Mouse (Mus musculus) heart, embryonic 15.5 days (tissue): ENCODE measurements around the gene Mcam. TPM values are rescaled to one million over a fixed set of nuclear protein-coding genes. Genes with fewer than 3 reads are reported as not detected.

Experiments used
- ATAC-seq: fragments of 200-750 bp; cut with Nextera tagmentation; replicated peaks from 2 replicates; pipeline ENCODE4 v1.8.0; 2017; ENCODE audit warnings: low read depth, moderate TSS enrichment; ENCODE audit not compliant: insufficient number of reproducible peaks, insufficient read depth, low FRiP score
- H3K27ac ChIP-seq: fragments of 300-500 bp; sonication (generic); 2 replicates; pipeline ENCODE4 v1.5.1; 2015; ENCODE audit warnings: mild to moderate bottlenecking, inconsistent platforms
- H3K27me3 ChIP-seq: fragments of 300-500 bp; sonication (generic); 2 replicates; pipeline ENCODE4 v1.6.1; 2015; ENCODE audit warnings: inconsistent platforms
- H3K36me3 ChIP-seq: fragments of 300-500 bp; sonication (generic); 2 replicates; pipeline ENCODE4 v1.6.1; 2015; ENCODE audit warnings: mild to moderate bottlenecking, inconsistent platforms
- H3K4me1 ChIP-seq: fragments of 300-500 bp; sonication (generic); replicated peaks from 2 replicates; pipeline ENCODE4 v1.6.1; 2015; ENCODE audit warnings: inconsistent platforms
- H3K4me2 ChIP-seq: fragments of 300-500 bp; sonication (generic); 2 replicates; pipeline ENCODE4 v1.6.1; 2015; ENCODE audit warnings: inconsistent platforms, mild to moderate bottlenecking, moderate library complexity
- H3K4me3 ChIP-seq: fragments of 300-500 bp; sonication (generic); 2 replicates; pipeline ENCODE4 v1.5.1; 2015; ENCODE audit warnings: mild to moderate bottlenecking, inconsistent platforms
- H3K9ac ChIP-seq: fragments of 300-500 bp; sonication (generic); 2 replicates; pipeline ENCODE4 v1.6.1; 2015; ENCODE audit warnings: mild to moderate bottlenecking, inconsistent platforms
- H3K9me3 ChIP-seq: fragments of 300-500 bp; sonication (generic); replicated peaks from 2 replicates; pipeline ENCODE4 v1.6.1; 2016; ENCODE audit warnings: inconsistent platforms
- WGBS: fragments of 180-500 bp; shearing (Covaris S2); methylation state at CpG from one replicate; pipeline ENCODE4 v1.1.7; 2015; ENCODE audit warnings: mixed read lengths; 5-methylcytosine and 5-hydroxymethylcytosine counted together
- polyA plus RNA-seq: library from polyadenylated mRNA; unstranded; fragments of >200 nt; fragmentation: Nextera tagmentation; extraction: Ambion mirVana; gene quantifications from 2 replicates; pipeline ENCODE4 v1.2.1, GENCODE M21; 2015

Gene Mcam
- polyA plus RNA-seq, 1 experiment from 2014 or later, result 93.4 TPM

DNA sequence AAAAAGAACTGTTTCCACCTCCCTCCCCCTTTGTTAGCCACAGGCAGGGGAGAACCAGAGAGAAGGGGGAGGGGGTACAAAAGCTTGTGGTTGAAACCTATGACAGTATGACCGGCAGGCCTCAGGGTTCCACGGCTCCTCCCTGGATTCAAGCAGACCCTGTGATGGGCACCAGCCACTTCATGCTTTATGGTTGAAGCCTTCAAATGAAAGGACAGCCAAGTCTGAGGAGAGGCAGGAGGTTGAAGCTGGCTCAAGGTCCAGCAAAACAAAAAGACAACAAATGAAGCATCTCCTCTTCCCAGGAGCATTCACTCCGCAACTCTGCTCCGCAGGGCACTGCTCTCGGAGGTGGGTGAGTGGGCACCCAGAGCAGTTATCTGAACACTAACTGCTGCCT lies 9.2 kb downstream of the Mcam start:
- peaks cover 64% of the 10 kb centered on the region for H3K36me3 ChIP-seq
- no peak overlapping the region for H3K4me2 ChIP-seq
- no peaks in the 10 kb centered on the region for H3K9me3 ChIP-seq
- ATAC-seq, result no peak
- H3K4me3 ChIP-seq, result no peak overlapping the region
- no peak overlapping the region for H3K9ac ChIP-seq
- peak overlapping the region; percentile 53; the same call in 1 of the 2 replicates for H3K27ac ChIP-seq
- peaks cover 43% of the 10 kb centered on the region for H3K4me1 ChIP-seq
- WGBS, result 72% methylated on average over 5 of the region's 5 CpGs
- no peaks in the 10 kb centered on the region for H3K27me3 ChIP-seq

DNA sequence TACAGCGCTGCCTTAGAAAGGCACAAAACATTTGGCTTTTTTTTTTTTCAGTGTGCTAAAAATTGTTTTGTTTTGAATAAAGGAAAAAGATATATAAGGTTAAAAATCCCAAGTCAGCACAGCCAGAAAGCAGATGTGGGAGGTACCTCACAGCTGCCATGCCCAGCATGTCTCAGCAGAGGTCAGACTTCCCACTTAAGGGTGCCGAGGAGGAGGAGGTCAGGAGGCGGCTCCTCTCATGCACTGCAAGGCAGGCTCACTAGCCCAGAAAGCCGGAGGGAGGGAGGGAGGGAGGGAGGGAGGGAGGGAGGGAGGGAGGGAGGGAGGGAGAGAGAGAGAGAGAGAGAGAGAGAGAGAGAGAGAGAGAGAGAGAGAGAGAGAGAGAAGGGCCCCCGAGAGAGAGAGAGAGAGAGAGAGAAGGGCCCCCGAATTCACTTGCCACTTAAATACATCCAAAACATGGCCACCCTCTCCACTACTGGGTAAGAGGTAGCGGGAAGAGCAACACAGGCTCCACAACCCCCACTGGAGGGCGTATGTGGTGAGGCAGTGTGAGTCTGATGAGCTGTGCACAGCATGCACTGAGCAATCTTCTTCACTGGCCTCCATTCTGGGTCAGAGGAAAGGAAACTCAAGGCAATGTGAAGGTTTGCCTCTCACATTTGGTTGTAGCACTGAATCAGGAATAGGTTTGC lies 9.9 kb downstream of the Mcam start:
- H3K9me3 ChIP-seq, result no peaks in the 10 kb centered on the region
- 35% methylated on average over 5 of the region's 8 CpGs for WGBS
- ATAC-seq, result peak; percentile 53; the same call in 1 of the 2 replicates
- H3K36me3 ChIP-seq, result peaks cover 61% of the 10 kb centered on the region
- no peak overlapping the region for H3K4me2 ChIP-seq
- no peak overlapping the region for H3K4me3 ChIP-seq
- H3K9ac ChIP-seq, result no peak overlapping the region
- H3K27me3 ChIP-seq, result no peaks in the 10 kb centered on the region
- peak overlapping the region; percentile 53 for H3K27ac ChIP-seq
- H3K4me1 ChIP-seq, result peaks cover 35% of the 10 kb centered on the region

DNA sequence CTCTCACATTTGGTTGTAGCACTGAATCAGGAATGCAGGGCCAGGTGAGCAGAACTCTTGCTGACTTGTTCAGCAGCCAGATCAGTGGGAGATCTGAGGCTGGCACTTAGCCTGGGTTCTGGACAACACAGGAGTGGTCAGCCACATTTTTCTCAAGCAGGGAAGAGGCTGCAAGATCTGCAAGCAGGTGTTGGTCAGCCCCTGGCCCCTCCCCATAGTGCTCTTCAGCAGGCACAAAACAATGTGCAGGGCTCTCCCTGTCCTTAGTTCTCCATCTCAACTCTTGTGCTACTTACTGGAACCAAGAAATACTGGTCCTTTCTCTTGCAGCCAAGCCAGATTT lies 10.4 kb downstream of the Mcam start:
- peaks cover 61% of the 10 kb centered on the region for H3K36me3 ChIP-seq
- no peak overlapping the region for H3K4me2 ChIP-seq
- H3K27ac ChIP-seq, result peak overlapping the region; percentile 40
- H3K4me3 ChIP-seq, result no peak overlapping the region
- no peaks in the 10 kb centered on the region for H3K27me3 ChIP-seq
- no peak for ATAC-seq
- no peaks in the 10 kb centered on the region for H3K9me3 ChIP-seq
- H3K4me1 ChIP-seq, result peaks cover 31% of the 10 kb centered on the region
- no peak overlapping the region for H3K9ac ChIP-seq

DNA sequence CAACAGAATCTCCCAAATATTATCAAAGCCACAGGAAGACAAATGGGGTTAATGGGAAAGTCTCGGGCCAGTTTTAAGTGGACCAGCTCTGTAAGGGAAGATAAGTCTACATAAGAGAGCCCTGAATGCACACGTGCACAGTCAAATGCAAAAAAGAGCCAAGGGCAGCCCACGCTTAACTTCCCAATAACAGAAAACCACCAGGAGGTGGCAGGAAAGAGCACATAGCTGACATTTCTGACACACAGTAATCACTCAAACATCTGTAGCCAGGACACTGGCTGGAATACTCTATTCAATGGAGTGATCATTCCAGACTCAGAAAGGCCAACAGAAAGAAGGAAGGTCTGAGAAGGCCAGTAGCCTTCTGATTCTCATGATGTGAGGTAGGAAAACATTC lies 13.0 kb downstream of the Mcam start:
- Histone ChIP-seq H3K4me3 (no peak overlapping the region), H3K4me2 (no peak overlapping the region), H3K4me1 (peaks cover 21% of the 10 kb centered on the region), H3K9ac (no peak overlapping the region), H3K36me3 (peaks cover 56% of the 10 kb centered on the region), H3K27me3 (no peaks in the 10 kb centered on the region), H3K9me3 (no peaks in the 10 kb centered on the region), H3K27ac (no peak overlapping the region)
- WGBS, result 27% methylated on average over 3 of the region's 3 CpGs
- ATAC-seq, result no peak

DNA sequence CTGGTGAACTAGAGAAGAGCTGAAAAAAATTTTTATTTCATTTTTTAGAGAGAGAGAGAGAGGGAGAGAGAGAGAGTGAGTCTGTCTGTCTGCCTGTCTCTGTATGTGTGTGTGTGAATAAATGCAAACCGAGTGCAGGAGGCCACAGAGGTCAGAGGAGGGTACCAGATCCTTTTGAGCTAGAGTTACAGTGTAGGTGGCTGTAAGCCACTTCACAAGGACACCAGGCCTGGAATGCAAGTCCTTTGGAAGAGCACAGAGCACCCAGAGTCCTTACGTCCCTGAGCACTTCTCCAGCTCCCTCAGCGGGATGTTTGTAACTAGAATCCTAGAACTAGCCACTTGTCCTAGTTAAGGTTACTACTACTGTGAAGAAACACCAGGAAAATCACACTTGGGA lies 25.6 kb downstream of the Mcam start:
- Histone ChIP-seq H3K4me2 (no peak overlapping the region), H3K36me3 (peaks cover 68% of the 10 kb centered on the region), H3K4me1 (no peaks in the 10 kb centered on the region), H3K27ac (no peak overlapping the region), H3K9me3 (no peaks in the 10 kb centered on the region), H3K27me3 (no peaks in the 10 kb centered on the region), H3K4me3 (no peak overlapping the region), H3K9ac (no peak overlapping the region)
- no peak for ATAC-seq
- 58% methylated on average over 3 of the region's 3 CpGs for WGBS

DNA sequence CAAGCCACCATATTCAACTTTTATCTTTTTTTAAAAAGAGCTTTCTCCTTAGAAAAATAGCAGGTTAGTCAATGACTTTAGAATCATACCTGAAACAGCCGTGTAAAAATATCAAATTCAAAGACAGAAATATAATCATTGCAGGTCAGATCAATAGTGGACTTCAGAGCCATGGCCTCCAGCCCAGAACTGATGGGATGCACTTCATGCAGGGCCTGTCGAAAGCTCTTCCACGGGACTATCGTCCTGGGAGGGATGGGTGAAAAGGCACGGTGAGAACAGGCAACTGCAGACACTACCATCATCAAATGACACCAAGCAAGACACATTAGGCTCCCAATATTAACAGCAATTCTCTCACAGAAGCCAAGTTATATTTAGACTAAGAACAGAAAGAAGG lies 34.7 kb downstream of the Mcam start:
- WGBS, result 55% methylated on average over 5 of the region's 5 CpGs
- H3K27me3 ChIP-seq, result no peaks in the 10 kb centered on the region
- H3K27ac ChIP-seq, result 0 out of 2 replicates have a peak overlapping the region, but pooled peaks have one; percentile 83
- H3K36me3 ChIP-seq, result peaks cover 47% of the 10 kb centered on the region
- ATAC-seq, result no peak
- H3K9me3 ChIP-seq, result no peaks in the 10 kb centered on the region
- H3K4me1 ChIP-seq, result peaks cover 23% of the 10 kb centered on the region
- H3K4me2 ChIP-seq, result no peak overlapping the region
- H3K9ac ChIP-seq, result no peak overlapping the region
- H3K4me3 ChIP-seq, result no peak overlapping the region

DNA sequence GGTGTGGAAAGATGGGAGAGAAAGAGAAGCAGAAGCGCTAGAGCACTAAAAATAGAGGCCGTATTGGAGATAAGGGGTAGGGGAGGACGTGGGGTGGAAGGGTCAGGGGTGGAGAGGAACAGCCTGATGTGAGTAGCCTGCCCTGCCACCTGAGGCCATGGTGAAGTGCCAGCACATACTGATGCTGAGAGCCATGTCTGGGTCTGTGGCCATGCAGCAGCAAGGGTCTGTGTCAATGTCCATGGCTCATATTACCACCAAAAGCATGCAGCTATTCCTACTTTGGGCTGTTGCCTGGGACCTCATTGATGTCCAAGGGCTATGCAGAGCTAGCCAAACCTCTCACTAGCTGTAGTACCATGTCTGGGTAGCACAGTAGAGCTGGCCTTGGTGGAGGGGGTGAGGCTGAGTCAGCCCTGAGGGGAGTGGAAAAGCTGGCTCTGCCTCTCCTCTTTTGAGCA lies 36.5 kb downstream of the Mcam start:
- Histone ChIP-seq H3K4me2 (peak overlapping the region; percentile 27; the same call in 1 of the 2 replicates), H3K9ac (no peak overlapping the region), H3K4me1 (peaks cover 32% of the 10 kb centered on the region), H3K27me3 (no peaks in the 10 kb centered on the region), H3K36me3 (peaks cover 29% of the 10 kb centered on the region), H3K27ac (peak overlapping the region; percentile 83), H3K9me3 (no peaks in the 10 kb centered on the region), H3K4me3 (no peak overlapping the region)
- 24% methylated on average over 3 of the region's 3 CpGs for WGBS
- peak; percentile 77 for ATAC-seq

DNA sequence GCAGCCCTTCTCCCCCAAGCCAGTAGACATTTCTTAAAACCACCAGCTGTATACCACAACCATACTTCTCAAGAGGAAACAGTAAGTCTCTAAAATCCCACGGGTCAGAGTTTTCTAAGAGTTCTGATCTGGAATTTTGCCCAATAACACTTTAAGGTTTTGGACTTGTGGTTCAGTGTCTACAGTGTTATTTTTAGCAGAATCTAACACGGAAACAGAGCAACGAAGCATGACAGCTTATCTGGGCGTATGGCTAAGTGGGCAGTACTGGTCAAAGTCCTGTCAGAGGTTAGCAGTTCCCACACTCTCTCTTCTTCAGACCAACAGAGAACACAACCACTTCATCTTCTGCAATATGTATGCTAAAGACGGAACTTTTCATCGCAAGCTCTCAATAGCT lies 41.3 kb downstream of the Mcam start:
- 0 out of 2 replicates have a peak overlapping the region, but pooled peaks have one; percentile 14 for H3K9ac ChIP-seq
- peak overlapping the region; percentile 85 for H3K27ac ChIP-seq
- ATAC-seq, result no peak
- H3K4me3 ChIP-seq, result no peak overlapping the region
- WGBS, result 10% methylated on average over 6 of the region's 6 CpGs
- peaks cover 9% of the 10 kb centered on the region for H3K36me3 ChIP-seq
- H3K9me3 ChIP-seq, result no peaks in the 10 kb centered on the region
- peaks cover 39% of the 10 kb centered on the region for H3K4me1 ChIP-seq
- H3K27me3 ChIP-seq, result no peaks in the 10 kb centered on the region
- H3K4me2 ChIP-seq, result peak overlapping the region; percentile 40

DNA sequence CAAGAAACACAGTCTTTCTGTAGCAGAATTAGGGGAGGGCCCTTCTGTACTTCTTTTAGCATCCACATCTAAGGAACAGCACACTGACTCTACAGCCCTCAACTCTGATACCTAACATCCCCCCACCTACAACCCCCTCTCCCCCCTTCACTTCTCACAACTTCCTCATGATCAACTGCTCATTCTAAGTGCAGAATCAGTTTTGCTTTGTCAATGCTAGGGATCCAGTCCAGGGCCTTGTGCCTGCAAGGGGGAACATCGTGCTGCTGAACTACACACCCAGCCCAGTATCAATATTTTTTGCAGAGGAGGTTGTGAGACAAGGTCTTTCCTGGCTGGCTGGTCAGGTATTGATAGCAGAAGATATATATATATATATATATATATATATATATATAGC lies 41.7 kb downstream of the Mcam start:
- H3K27me3 ChIP-seq, result no peaks in the 10 kb centered on the region
- no peak overlapping the region for H3K4me3 ChIP-seq
- ATAC-seq, result no peak
- H3K36me3 ChIP-seq, result peaks cover 9% of the 10 kb centered on the region
- H3K9ac ChIP-seq, result 0 out of 2 replicates have a peak overlapping the region, but pooled peaks have one; percentile 14
- H3K9me3 ChIP-seq, result no peaks in the 10 kb centered on the region
- WGBS, result 31% methylated on average over 1 of the region's 1 CpGs
- peak overlapping the region; percentile 40 for H3K4me2 ChIP-seq
- H3K27ac ChIP-seq, result peak overlapping the region; percentile 85
- peaks cover 39% of the 10 kb centered on the region for H3K4me1 ChIP-seq

DNA sequence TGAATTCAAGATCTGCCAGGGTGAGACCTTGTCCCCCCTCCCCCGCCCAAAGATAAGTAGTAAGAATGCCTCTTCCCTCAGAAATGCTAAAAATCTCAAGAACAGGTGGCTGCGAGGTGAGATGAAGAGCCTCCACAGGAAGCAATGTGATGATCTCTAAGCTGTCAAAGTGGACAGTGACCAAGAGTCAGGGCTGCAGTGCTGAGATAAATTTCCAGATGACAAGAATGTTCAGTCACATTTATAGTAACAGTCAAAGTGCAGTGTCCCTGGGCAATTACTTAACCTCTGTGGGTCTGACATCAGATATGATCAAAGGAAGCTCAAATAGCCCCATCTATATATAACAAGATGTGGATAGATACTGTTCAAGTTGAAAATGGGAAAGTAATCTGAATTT lies 43.1 kb downstream of the Mcam start:
- H3K27ac ChIP-seq, result peak overlapping the region; percentile 17; the same call in 1 of the 2 replicates
- H3K4me1 ChIP-seq, result peaks cover 40% of the 10 kb centered on the region
- H3K9me3 ChIP-seq, result no peaks in the 10 kb centered on the region
- no peaks in the 10 kb centered on the region for H3K27me3 ChIP-seq
- whole genome bisulfite sequencing, result 46% methylated on average over 2 of the region's 2 CpGs
- ATAC-seq, result no peak
- peaks cover 8% of the 10 kb centered on the region for H3K36me3 ChIP-seq
- H3K4me2 ChIP-seq, result no peak overlapping the region
- no peak overlapping the region for H3K4me3 ChIP-seq
- H3K9ac ChIP-seq, result no peak overlapping the region

DNA sequence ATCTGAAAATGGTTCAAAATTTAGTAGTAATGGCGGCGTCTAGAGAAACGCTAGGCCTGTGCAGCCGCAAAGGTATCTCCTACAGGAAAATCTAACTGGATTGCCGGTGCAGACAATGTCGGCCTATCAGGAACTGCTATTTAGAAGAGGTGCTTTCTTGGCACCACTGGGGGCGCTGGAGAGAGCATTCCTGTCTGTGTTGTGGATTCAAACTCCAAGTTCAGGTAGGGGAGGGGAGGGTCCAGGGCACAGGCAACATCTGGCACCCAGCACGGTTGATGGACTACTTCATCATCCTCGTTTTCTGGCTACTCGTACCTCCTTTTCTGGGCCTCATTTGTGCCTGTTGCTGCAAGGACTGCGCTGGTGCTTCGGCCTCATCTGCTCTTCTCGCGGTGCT lies 44.1 kb downstream of the Mcam start:
- H3K9ac ChIP-seq, result no peak overlapping the region
- ATAC-seq, result no peak
- H3K36me3 ChIP-seq, result no peaks in the 10 kb centered on the region
- no peaks in the 10 kb centered on the region for H3K9me3 ChIP-seq
- no peak overlapping the region for H3K4me3 ChIP-seq
- H3K4me2 ChIP-seq, result no peak overlapping the region
- no peaks in the 10 kb centered on the region for H3K27me3 ChIP-seq
- H3K27ac ChIP-seq, result no peak overlapping the region
- peaks cover 40% of the 10 kb centered on the region for H3K4me1 ChIP-seq
- WGBS, result 87% methylated on average over 14 of the region's 14 CpGs

DNA sequence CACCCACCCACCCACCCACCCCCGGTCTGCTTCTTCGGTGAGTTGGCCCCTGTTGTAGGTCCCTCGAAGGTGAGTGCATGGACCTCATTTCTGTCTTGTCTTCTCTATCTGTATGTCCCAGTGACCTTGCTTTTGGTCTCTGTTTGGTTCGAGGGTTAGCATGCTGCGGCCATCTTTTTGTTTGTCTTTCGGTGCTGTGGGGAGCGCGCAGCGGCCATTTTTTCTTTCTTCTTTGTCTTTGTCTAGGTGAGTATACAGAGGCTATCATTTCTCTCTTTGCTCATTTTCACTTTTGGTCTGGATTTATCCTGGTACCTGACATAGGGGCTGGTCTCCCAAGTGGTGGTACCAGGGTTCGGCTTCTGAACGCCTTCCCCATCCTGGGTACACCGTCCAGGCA lies 44.5 kb downstream of the Mcam start:
- Histone ChIP-seq H3K27ac (no peak overlapping the region), H3K27me3 (no peaks in the 10 kb centered on the region), H3K36me3 (no peaks in the 10 kb centered on the region), H3K4me2 (no peak overlapping the region), H3K4me1 (peaks cover 40% of the 10 kb centered on the region), H3K9ac (no peak overlapping the region), H3K9me3 (no peaks in the 10 kb centered on the region), H3K4me3 (no peak overlapping the region)
- WGBS, result 95% methylated on average over 12 of the region's 12 CpGs
- ATAC-seq, result no peak
